Mouse (Mus musculus) brain, embryonic 14.5 days (tissue): ENCODE measurements around the gene Crkl. TPM values are rescaled to one million over a fixed set of nuclear protein-coding genes. Genes with fewer than 3 reads are reported as not detected.
A peak's percentile ranks its signal among the peaks of the same experiment; 100 is the strongest.

Experiments used
- DNase-seq: peaks from one replicate; pipeline ENCODE4 v3.0.0-alpha.2; 2011; ENCODE audit warnings: low read depth
- CTCF ChIP-seq: fragments of 200-500 bp; IDR thresholded peaks from 2 replicates; pipeline ENCODE4 v1.5.1; 2012; ENCODE audit warnings: inconsistent platforms, mild to moderate bottlenecking, moderate library complexity, borderline replicate concordance; ENCODE audit not compliant: insufficient read depth, insufficient read length; ENCODE audit errors: extremely low read depth
- POLR2A ChIP-seq: fragments of 200-500 bp; IDR thresholded peaks from 2 replicates; pipeline ENCODE4 v1.6.1; 2012; ENCODE audit warnings: mild to moderate bottlenecking, inconsistent platforms, borderline replicate concordance; ENCODE audit not compliant: poor library complexity, insufficient read depth, insufficient read length, severe bottlenecking; ENCODE audit errors: extremely low read depth
- polyA plus RNA-seq: library from polyadenylated mRNA; depleted of rRNA; stranded (reverse); fragments of >200 nt; gene quantifications from 2 replicates; pipeline ENCODE4 v1.2.3, GENCODE M21; 2012; rRNA removed

Crkl gene
- polyA plus RNA-seq, result 58.5 and 66.4 TPM in 2 replicates

GRCm38 (mm10) chr16:17451541-17452372 lies at the start of gene Crkl:
TSS of gene Crkl (plus strand) at chr16:17451987.
- TF ChIP-seq CTCF (no peak), POLR2A (peak; percentile 73; the same call in 1 of the 2 replicates)
- peak; percentile 99 for DNase-seq

GRCm38 (mm10) chr16:17402855-17403254 lies 48.9 kb upstream of the Crkl start:
- DNase-seq, result peak; percentile 25
- TF ChIP-seq POLR2A (no peak), CTCF (peak; percentile 36; the same call in 1 of the 2 replicates)

- TF ChIP-seq POLR2A (no peak), CTCF (no peak)
- no peak for DNase-seq
Observed at GRCm38 (mm10) chr16:17405271-17405696, 46.5 kb upstream of the Crkl start.

GRCm38 (mm10) chr16:17405736-17406443 lies 45.9 kb upstream of the Crkl start, which contains the start of the genes Snap29 and Pi4ka:
TSS of gene Snap29 (plus strand) at chr16:17405986.
TSS of gene Pi4ka (minus strand) at chr16:17406314.
- DNase-seq, result peak; percentile 99
- TF ChIP-seq POLR2A (peak; percentile 89; the same call in 1 of the 2 replicates), CTCF (no peak)

GRCm38 (mm10) chr16:17406512-17407231 lies 45.1 kb upstream of the Crkl start:
- TF ChIP-seq CTCF (no peak), POLR2A (no peak)
- DNase-seq, result peak; percentile 51

- no peak for TF ChIP-seq CTCF
- no peak for TF ChIP-seq POLR2A
- no peak for DNase-seq
Observed at GRCm38 (mm10) chr16:17409046-17409445, 42.7 kb upstream of the Crkl start.

GRCm38 (mm10) chr16:17410209-17410608 lies 41.6 kb upstream of the Crkl start:
- no peak for DNase-seq
- TF ChIP-seq CTCF (no peak), POLR2A (no peak)

- TF ChIP-seq CTCF (no peak), POLR2A (no peak)
- DNase-seq, result no peak
Observed at GRCm38 (mm10) chr16:17423021-17423420, 28.8 kb upstream of the Crkl start.

GRCm38 (mm10) chr16:17432576-17432975 lies 19.2 kb upstream of the Crkl start:
- TF ChIP-seq CTCF, result peak; percentile 18; the same call in 1 of the 2 replicates
- TF ChIP-seq POLR2A, result no peak
- DNase-seq, result peak; percentile 34

GRCm38 (mm10) chr16:17452373-17452715 lies 557 bp downstream of the Crkl start:
- TF ChIP-seq POLR2A (peak; percentile 18; the same call in 1 of the 2 replicates), CTCF (no peak)
- DNase-seq, result no peak

GRCm38 (mm10) chr16:17456901-17457300 lies 5.1 kb downstream of the Crkl start:
- DNase-seq, result peak; percentile 51
- TF ChIP-seq CTCF (no peak), POLR2A (no peak)

GRCm38 (mm10) chr16:17460254-17460653 lies 8.5 kb downstream of the Crkl start:
- TF ChIP-seq POLR2A, result no peak
- TF ChIP-seq CTCF, result peak; percentile 17; the same call in 1 of the 2 replicates
- no peak for DNase-seq
